Mouse (Mus musculus) embryonic fibroblast, embryonic 13.5 days (primary cell): ENCODE measurements around the gene Slc37a2.

ENCODE experiments used
- CTCF ChIP-seq: IDR thresholded peaks from 2 replicates; pipeline ENCODE4 v1.5.1; 2011; ENCODE audit warnings: mild to moderate bottlenecking, control low read depth, low read length, moderate library complexity, borderline replicate concordance; ENCODE audit not compliant: insufficient read depth
- POLR2A ChIP-seq: IDR thresholded peaks from 2 replicates; pipeline ENCODE4 v1.6.1; 2011; ENCODE audit warnings: low read depth, mild to moderate bottlenecking, control low read depth, low read length, moderate library complexity

GRCm38 (mm10) chr9:37181596-37181995 is 73.9 kb downstream of the Slc37a2 start:
- no peak for TF ChIP-seq POLR2A
- TF ChIP-seq CTCF, result no peak
